14 mouse cellular contexts compared by ENCODE assay signal in genomic region chr2:45279490-45279889, GRCm38 (mm10).
DNase-seq lines count a peak whose midpoint lies in the region; ATAC-seq lines count a peak whose summit lies in the region.
"Had no signal": no experiment of that assay in that cellular context is flagged by ENCODE, and none has a peak within 500 bp of the region (broad histone marks: within the 10 kb centered on the region; RNA-seq: fewer than 3 reads in every experiment).

No protein-coding gene starts in this region.

- 75% methylated on average over 4 of the region's 4 CpGs for WGBS in heart, embryonic 10.5 days

- H3K4me1 ChIP-seq in heart, embryonic 10.5 days, result no peaks in the 10 kb centered on the region

- H3K27ac ChIP-seq in heart, embryonic 10.5 days, result no peak overlapping the region
- H3K27ac ChIP-seq: heart, adult 2 months; stomach, postnatal 0 days had no signal

- no peaks in the 10 kb centered on the region for H3K27me3 ChIP-seq in heart, embryonic 10.5 days (ENCODE audit: insufficient read depth, poor library complexity, severe bottlenecking)
- H3K27me3 ChIP-seq: megakaryocyte, embryonic 14.5 days had no signal

- H3K9me3 ChIP-seq in heart, embryonic 10.5 days, result no peaks in the 10 kb centered on the region
- H3K9me3 ChIP-seq: megakaryocyte, embryonic 14.5 days had no signal

- no peaks in the 10 kb centered on the region for H3K36me3 ChIP-seq in heart, embryonic 10.5 days

- peak; percentile 96 for DNase-seq in 416B (ENCODE audit: low read depth)
- peak; percentile 11 for DNase-seq in Muller cell, postnatal 12 days (ENCODE audit: inconsistent ontology term)
- peak; percentile 17 for DNase-seq in fibroblast of lung, adult 2 months (ENCODE audit: low read depth)
- DNase-seq in urinary bladder, adult 2 months (ENCODE audit: low spot score), result no peak
- DNase-seq in heart, embryonic 10.5 days (ENCODE audit: low spot score), result no peak
- no peak for DNase-seq in gastrocnemius, adult 18-20 months (ENCODE audit: low spot score)
- DNase-seq in right cerebral cortex, postnatal 14 days, result no peak
- DNase-seq: cerebellum, adult 2 months had no signal

- H3K4me3 ChIP-seq in heart, embryonic 10.5 days, result no peak overlapping the region
- H3K4me3 ChIP-seq: erythroblast, embryonic 14.5 days; heart, adult 2 months; megakaryocyte, embryonic 14.5 days had no signal

- ATAC-seq in megakaryocyte progenitor cell, adult 5-6 weeks (replicated peaks; ENCODE audit: poor library complexity), result peak; percentile 86
- ATAC-seq: inflammation-experienced regulatory T-cells, adult 6 months had no signal

Comparison
In these comparisons a context has a peak if more than half of its experiments do, and no peak if none do; other contexts are left out.
1. DNase-seq: peak in 416B (single experiment), Muller cell, postnatal 12 days (single experiment) and fibroblast of lung, adult 2 months (single experiment); none in urinary bladder, adult 2 months (single experiment), heart, embryonic 10.5 days (single experiment), gastrocnemius, adult 18-20 months (single experiment) and right cerebral cortex, postnatal 14 days (single experiment).